Mouse (Mus musculus) embryonic facial prominence, embryonic 11.5 days (tissue): Measurements from ENCODE around the gene Fignl1. TPM values are rescaled to one million over a fixed set of nuclear protein-coding genes. Genes with fewer than 3 reads are reported as not detected.

Experiments
- ATAC-seq: fragments of 200-750 bp; cut with Nextera tagmentation; replicated peaks from 2 replicates; pipeline ENCODE4 v1.8.0; 2017; ENCODE audit warnings: low read depth; ENCODE audit not compliant: insufficient number of reproducible peaks, low FRiP score, low TSS enrichment
- DNase-seq: peaks from one replicate; pipeline ENCODE4 v3.0.0-alpha.2; 2015; ENCODE audit warnings: low spot score
- H3K27ac ChIP-seq: fragments of 300-500 bp; sonication (generic); replicated peaks from 2 replicates; pipeline ENCODE4 v1.5.1; 2014; ENCODE audit warnings: mild to moderate bottlenecking, low read depth, low read length, control low read depth
- H3K27me3 ChIP-seq: fragments of 300-500 bp; sonication (generic); 2 replicates; pipeline ENCODE4 v1.6.1; 2014; ENCODE audit warnings: mild to moderate bottlenecking, low read length, moderate library complexity, mixed read lengths; ENCODE audit not compliant: control insufficient read depth, insufficient read depth
- H3K36me3 ChIP-seq: fragments of 300-500 bp; sonication (generic); replicated peaks from 2 replicates; pipeline ENCODE4 v1.6.1; 2014; ENCODE audit warnings: low read depth, mild to moderate bottlenecking, low read length, moderate library complexity, mixed read lengths; ENCODE audit not compliant: control insufficient read depth, insufficient read depth
- H3K4me1 ChIP-seq: fragments of 300-500 bp; sonication (generic); 2 replicates; pipeline ENCODE4 v1.6.1; 2014; ENCODE audit warnings: low read length, mixed read lengths; ENCODE audit not compliant: control insufficient read depth, insufficient read depth
- H3K4me2 ChIP-seq: fragments of 300-500 bp; sonication (generic); 2 replicates; pipeline ENCODE4 v1.6.1; 2014; ENCODE audit warnings: low read depth, mild to moderate bottlenecking, control low read depth, low read length, moderate library complexity
- H3K4me3 ChIP-seq: fragments of 300-500 bp; sonication (generic); 2 replicates; pipeline ENCODE4 v1.5.1; 2014; ENCODE audit warnings: low read depth, low read length, control low read depth
- H3K9ac ChIP-seq: fragments of 300-500 bp; sonication (generic); replicated peaks from 2 replicates; pipeline ENCODE4 v1.6.1; 2014; ENCODE audit warnings: mild to moderate bottlenecking, control low read depth, low read length
- H3K9me3 ChIP-seq: fragments of 300-500 bp; sonication (generic); replicated peaks from 2 replicates; pipeline ENCODE4 v1.6.1; 2016; ENCODE audit warnings: mild to moderate bottlenecking, low read length, inconsistent platforms, mixed read lengths; ENCODE audit not compliant: control insufficient read depth
- WGBS: fragments of 180-500 bp; shearing (Covaris S2); extraction: QIAGEN DNeasy Blood & Tissue Kit; methylation state at CpG from one replicate; pipeline ENCODE4 v1.1.7; 2014; 5-methylcytosine and 5-hydroxymethylcytosine counted together
- polyA plus RNA-seq: library from polyadenylated mRNA; unstranded; fragments of >200 nt; fragmentation: Nextera tagmentation; extraction: Ambion mirVana; gene quantifications from 2 replicates; pipeline ENCODE4 v1.2.1, GENCODE M21; 2014

Gene Fignl1
- polyA plus RNA-seq, 1 experiment from 2014 or later: 119 TPM

DNA sequence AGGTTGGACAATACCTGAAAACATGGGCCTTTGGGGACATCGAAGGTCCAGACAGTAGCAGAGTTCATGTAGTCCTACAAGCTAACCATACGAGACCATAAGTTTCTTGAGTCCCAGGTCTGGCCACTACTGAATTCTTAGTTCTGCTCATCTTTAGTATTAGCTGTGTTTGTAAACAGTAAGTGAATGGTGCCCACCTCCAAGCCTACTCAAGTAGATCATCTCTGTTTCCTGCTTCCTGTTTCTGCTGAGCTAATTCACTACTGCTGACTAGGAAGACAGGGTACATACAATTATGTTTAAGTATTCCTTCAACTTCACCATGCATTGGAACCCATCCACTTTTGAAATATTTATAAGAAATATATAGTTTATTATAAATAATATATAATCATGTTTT lies 40.7 kb downstream of the Fignl1 start:
- WGBS: 85% methylated on average over 2 of the region's 2 CpGs
- Histone ChIP-seq H3K4me3 (no peak overlapping the region), H3K4me2 (no peak overlapping the region), H3K27ac (no peak overlapping the region), H3K9me3 (no peaks in the 10 kb centered on the region), H3K4me1 (no peaks in the 10 kb centered on the region), H3K27me3 (no peaks in the 10 kb centered on the region), H3K36me3 (no peaks in the 10 kb centered on the region), H3K9ac (no peak overlapping the region)
- no peak for ATAC-seq
- DNase-seq: no peak

- Histone ChIP-seq H3K4me2 (no peak overlapping the region), H3K9ac (no peak overlapping the region), H3K27me3 (no peaks in the 10 kb centered on the region), H3K4me1 (no peaks in the 10 kb centered on the region), H3K9me3 (no peaks in the 10 kb centered on the region), H3K27ac (no peak overlapping the region), H3K4me3 (no peak overlapping the region), H3K36me3 (no peaks in the 10 kb centered on the region)
- ATAC-seq (no peak), DNase-seq (no peak)
Measured at GRCm38 (mm10) chr11:11766736-11767135, 42.0 kb downstream of the Fignl1 start.

DNA sequence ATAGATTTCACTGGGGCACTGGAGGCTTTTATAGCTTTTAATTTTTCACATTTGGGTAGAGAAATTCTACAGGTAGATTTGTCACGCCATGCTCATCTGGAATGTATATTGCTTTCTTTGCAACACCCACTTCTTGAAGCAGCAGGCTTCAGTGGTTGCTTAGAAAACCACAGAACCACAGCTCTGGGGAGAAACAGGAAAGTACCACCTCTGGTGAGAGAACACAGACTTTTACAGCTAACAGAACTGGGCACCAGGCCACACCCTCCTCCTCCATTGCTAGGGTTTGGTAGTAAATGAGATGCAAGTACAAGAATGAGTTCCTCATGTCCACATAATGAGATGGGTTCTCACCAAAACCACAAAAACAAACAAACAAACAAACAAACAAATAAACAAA lies 42.7 kb downstream of the Fignl1 start:
- Histone ChIP-seq H3K4me1 (no peaks in the 10 kb centered on the region), H3K9ac (no peak overlapping the region), H3K27me3 (no peaks in the 10 kb centered on the region), H3K27ac (no peak overlapping the region), H3K4me3 (no peak overlapping the region), H3K4me2 (no peak overlapping the region), H3K9me3 (no peaks in the 10 kb centered on the region), H3K36me3 (no peaks in the 10 kb centered on the region)
- DNase-seq: no peak
- 92% methylated on average over 1 of the region's 1 CpGs for WGBS
- ATAC-seq: no peak

DNA sequence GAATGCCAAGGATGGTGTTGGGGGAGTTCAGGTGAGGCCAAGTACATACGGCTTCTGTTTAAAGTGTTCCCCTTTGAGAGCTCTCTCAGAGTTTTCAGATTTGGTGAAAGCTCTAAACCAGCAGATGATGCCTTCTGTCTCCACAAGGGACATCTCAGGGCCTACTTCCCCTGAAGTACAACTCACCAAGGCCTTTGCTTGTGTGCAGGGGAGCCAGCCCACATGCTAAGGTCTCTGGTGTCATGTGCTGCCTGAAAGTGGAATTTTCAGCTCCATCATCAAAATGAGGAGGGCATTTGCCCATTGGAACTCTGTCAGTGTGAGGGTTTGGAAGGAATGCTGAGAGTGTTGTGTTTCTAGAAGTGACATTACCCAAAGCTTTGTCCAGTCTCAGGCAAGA lies 43.3 kb downstream of the Fignl1 start:
- no peaks in the 10 kb centered on the region for H3K36me3 ChIP-seq
- DNase-seq (no peak), ATAC-seq (no peak)
- H3K4me3 ChIP-seq: no peak overlapping the region
- H3K27me3 ChIP-seq: no peaks in the 10 kb centered on the region
- H3K4me1 ChIP-seq: no peaks in the 10 kb centered on the region
- no peak overlapping the region for H3K4me2 ChIP-seq
- H3K9ac ChIP-seq: no peak overlapping the region
- H3K9me3 ChIP-seq: no peaks in the 10 kb centered on the region
- 79% methylated on average over 1 of the region's 1 CpGs for WGBS
- no peak overlapping the region for H3K27ac ChIP-seq

DNA sequence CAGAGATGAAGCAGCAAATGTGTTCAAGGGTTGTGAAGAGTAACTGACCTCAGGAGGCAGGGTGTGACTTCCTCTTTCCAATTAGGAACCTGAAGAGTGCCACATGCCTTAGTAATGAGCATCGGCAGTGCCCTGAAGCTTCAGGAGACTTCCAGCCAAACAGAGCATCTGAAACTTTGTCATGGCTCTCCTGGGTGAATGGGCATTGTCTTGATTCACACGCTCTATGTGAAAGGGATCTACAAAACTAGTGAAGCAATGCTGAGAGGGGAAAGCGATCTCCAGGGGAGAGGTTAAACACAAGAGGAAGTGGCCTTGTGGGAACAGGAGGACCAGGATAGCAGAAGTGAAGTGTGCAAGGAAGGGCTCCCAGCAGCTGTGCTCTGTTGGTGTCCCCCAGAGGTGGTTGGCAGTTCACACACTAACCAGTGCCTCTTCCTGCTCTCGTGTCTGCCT lies 45.5 kb downstream of the Fignl1 start:
- 66% methylated on average over 4 of the region's 4 CpGs for WGBS
- H3K27me3 ChIP-seq: no peaks in the 10 kb centered on the region
- H3K4me1 ChIP-seq: no peaks in the 10 kb centered on the region
- ATAC-seq (no peak), DNase-seq (no peak)
- H3K9ac ChIP-seq: no peak overlapping the region
- no peaks in the 10 kb centered on the region for H3K36me3 ChIP-seq
- no peak overlapping the region for H3K4me2 ChIP-seq
- H3K4me3 ChIP-seq: no peak overlapping the region
- no peaks in the 10 kb centered on the region for H3K9me3 ChIP-seq
- no peak overlapping the region for H3K27ac ChIP-seq

GRCm38 (mm10) chr11:11758883-11759282 lies 49.9 kb downstream of the Fignl1 start:
- Histone ChIP-seq H3K9ac (no peak overlapping the region), H3K4me2 (no peak overlapping the region)

DNA sequence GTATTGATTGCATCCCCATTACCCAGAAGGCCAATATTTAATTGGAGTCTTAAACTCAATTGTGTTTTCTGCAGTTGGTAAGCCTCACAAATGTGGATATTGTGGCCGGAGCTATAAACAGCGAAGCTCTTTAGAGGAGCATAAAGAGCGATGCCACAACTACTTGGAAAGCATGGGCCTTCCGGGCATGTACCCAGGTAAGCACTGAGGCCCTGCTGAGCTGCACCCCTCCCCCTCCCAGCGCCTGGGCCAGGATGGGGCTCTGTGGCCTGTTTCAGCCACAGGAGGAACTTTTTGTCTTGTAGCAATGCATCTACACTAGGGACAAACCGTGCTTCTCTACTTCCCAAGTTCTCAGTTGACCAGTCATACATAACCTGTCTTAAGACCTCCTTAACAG lies 50.6 kb downstream of the Fignl1 start:
- Histone ChIP-seq H3K27ac (no peak overlapping the region), H3K27me3 (no peaks in the 10 kb centered on the region), H3K4me3 (no peak overlapping the region), H3K4me1 (no peaks in the 10 kb centered on the region), H3K9me3 (no peaks in the 10 kb centered on the region), H3K36me3 (no peaks in the 10 kb centered on the region), H3K4me2 (no peak overlapping the region), H3K9ac (no peak overlapping the region)
- 71% methylated on average over 6 of the region's 6 CpGs for WGBS
- ATAC-seq: no peak
- DNase-seq: no peak

More at GRCm38 (mm10) chr11:11758883-11759282, 49.9 kb downstream of the Fignl1 start:
- no peaks in the 10 kb centered on the region for H3K4me1 ChIP-seq
- H3K36me3 ChIP-seq: no peaks in the 10 kb centered on the region
- DNase-seq (no peak), ATAC-seq (no peak)
- no peaks in the 10 kb centered on the region for H3K9me3 ChIP-seq
- 82% methylated on average over 1 of the region's 1 CpGs for WGBS
- no peak overlapping the region for H3K27ac ChIP-seq
- H3K4me3 ChIP-seq: no peak overlapping the region
- H3K27me3 ChIP-seq: no peaks in the 10 kb centered on the region

- H3K27ac ChIP-seq: no peak overlapping the region
- no peaks in the 10 kb centered on the region for H3K36me3 ChIP-seq
- H3K27me3 ChIP-seq: no peaks in the 10 kb centered on the region
- ATAC-seq (no peak), DNase-seq (no peak)
- no peak overlapping the region for H3K4me3 ChIP-seq
- 83% methylated on average over 5 of the region's 5 CpGs for WGBS
- H3K4me2 ChIP-seq: no peak overlapping the region
- no peaks in the 10 kb centered on the region for H3K9me3 ChIP-seq
- no peaks in the 10 kb centered on the region for H3K4me1 ChIP-seq
- no peak overlapping the region for H3K9ac ChIP-seq
Measured at GRCm38 (mm10) chr11:11752859-11753258, 55.9 kb downstream of the Fignl1 start.
